Mouse (Mus musculus) urinary bladder, postnatal 14 days (tissue): ENCODE data around the gene Cenph.
"Not testable (repeated sequence)": the region's sequence is repeated elsewhere in the genome, so short reads cannot be mapped to it uniquely, and the experiment has no call there.

Experiments
- DNase-seq: peaks from one replicate; pipeline ENCODE4 v3.0.0; 2021; ENCODE audit warnings: low spot score

The Cenph gene

GRCm38 (mm10) chr13:100746090-100746489, 29.6 kb downstream of the Cenph start:
- DNase-seq = no peak

GRCm38 (mm10) chr13:100744036-100744744, 31.5 kb downstream of the Cenph start, which contains the start of gene Mrps36:
TSS of gene Mrps36 (minus strand) at chr13:100744659.
- DNase-seq = peak; percentile 94

- no peak for DNase-seq
These were observed 32.2 kb downstream of the Cenph start for GRCm38 (mm10) chr13:100743346-100744035.

GRCm38 (mm10) chr13:100742831-100743230, 32.9 kb downstream of the Cenph start:
- no peak for DNase-seq

- no peak for DNase-seq
These were observed 42.9 kb downstream of the Cenph start for GRCm38 (mm10) chr13:100732756-100733155.

- DNase-seq = not testable (repeated sequence)
These were observed 44.1 kb downstream of the Cenph start for GRCm38 (mm10) chr13:100731462-100732046.

GRCm38 (mm10) chr13:100730861-100731176, 44.9 kb downstream of the Cenph start, which contains the start of gene Cdk7:
TSS of gene Cdk7 (minus strand) at chr13:100730939.
- DNase-seq = peak; percentile 94

- DNase-seq = no peak
These were observed 45.4 kb downstream of the Cenph start for GRCm38 (mm10) chr13:100730153-100730860.

GRCm38 (mm10) chr13:100728530-100728929, 47.2 kb downstream of the Cenph start:
- DNase-seq = not testable (repeated sequence)

GRCm38 (mm10) chr13:100728086-100728485, 47.6 kb downstream of the Cenph start:
- no peak for DNase-seq

- no peak for DNase-seq
These were observed 50.5 kb downstream of the Cenph start for GRCm38 (mm10) chr13:100725194-100725593.

- peak; percentile 11 for DNase-seq
These were observed 51.5 kb downstream of the Cenph start for GRCm38 (mm10) chr13:100724051-100724754.

GRCm38 (mm10) chr13:100721656-100722055, 54.0 kb downstream of the Cenph start:
- DNase-seq = no peak

- no peak for DNase-seq
These were observed 60.2 kb downstream of the Cenph start for GRCm38 (mm10) chr13:100715467-100715866.
